Mouse (Mus musculus) frontal cortex, postnatal 36 days (tissue): ENCODE measurements around the gene Isoc2b.
A peak's percentile ranks its signal among the peaks of the same experiment; 100 is the strongest.
"Not testable (repeated sequence)": the region's sequence is repeated elsewhere in the genome, so short reads cannot be mapped to it uniquely, and the experiment has no call there.

Experiments
- DNase-seq, 2 experiments: peaks; one replicate each; pipeline ENCODE4 v3.0.0; 2022; ENCODE audit warnings: low spot score in 2 of 2

The Isoc2b gene

DNA sequence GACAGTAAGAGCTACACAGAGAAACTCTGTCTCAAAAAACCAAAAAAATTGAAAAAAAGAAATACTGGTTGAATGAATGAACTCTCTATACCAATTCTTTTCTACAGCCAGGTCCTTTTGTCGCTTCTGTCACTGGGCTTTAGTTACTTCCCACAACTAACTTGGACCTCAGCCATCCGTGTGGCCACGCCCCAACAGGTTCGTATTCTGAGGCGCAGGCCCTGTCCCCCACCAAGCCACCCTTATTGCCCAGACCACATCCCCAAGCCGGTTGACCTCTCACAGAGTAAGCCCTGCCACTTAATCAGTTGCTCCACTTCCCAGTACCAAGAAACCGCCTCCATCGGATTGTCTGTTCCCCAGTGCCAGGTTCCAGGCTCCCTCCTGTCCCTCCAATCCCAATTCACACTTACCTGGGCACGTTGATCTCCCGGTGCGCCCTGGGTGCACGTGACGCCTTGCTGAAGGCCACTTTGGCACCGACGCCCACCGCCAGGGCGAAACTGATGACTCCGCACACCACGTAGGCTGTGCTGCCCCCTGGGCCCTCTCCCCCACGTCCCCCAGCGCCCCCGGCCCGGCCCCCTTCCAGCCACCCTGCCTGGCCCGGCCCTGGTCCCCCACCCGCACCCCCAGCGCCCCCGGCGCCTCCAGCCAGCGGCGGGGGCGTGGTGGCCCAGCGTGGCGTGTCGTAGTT is 34.3 kb downstream of the Isoc2b start:
- DNase-seq: no peak

DNA sequence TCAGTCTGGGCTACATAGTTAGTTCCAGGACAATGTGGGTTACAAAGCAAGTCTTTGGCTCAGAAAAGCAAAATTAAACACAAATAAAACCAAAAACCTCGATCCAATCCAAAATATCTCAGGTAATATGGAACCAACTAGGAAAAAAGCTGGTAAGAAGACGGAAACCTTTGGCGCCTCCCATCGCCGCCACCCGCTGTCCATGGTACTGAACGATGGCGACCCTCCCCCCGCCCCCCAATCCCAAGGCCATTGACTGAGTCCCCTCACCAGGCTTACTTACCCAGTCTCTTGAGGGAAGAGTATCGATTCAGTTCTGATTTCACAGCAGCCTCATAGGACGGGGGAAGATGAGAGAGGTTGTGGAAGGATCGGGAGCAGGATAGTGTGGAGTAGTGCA is 39.6 kb downstream of the Isoc2b start:
- no peak for DNase-seq

DNA sequence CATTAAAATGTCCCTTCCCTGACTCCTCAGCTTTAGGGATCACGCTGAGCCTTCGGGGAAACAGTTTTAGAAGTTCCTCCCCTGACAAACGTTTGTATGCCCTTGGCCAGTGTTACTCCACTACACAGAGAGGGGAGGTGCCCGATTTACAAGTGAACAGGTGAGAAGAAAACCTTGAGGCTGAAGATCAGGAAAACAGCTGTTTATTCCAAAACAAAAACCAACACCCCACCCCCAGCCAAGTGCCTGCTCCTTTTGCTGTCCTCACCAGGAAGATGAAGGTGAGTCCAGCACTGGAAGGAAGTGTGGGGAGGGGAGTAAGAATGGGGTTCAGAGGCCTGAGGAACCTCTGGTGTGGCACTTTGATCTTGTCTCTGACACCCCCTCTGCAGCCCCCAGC is 44.7 kb downstream of the Isoc2b start:
- no peak for DNase-seq

DNA sequence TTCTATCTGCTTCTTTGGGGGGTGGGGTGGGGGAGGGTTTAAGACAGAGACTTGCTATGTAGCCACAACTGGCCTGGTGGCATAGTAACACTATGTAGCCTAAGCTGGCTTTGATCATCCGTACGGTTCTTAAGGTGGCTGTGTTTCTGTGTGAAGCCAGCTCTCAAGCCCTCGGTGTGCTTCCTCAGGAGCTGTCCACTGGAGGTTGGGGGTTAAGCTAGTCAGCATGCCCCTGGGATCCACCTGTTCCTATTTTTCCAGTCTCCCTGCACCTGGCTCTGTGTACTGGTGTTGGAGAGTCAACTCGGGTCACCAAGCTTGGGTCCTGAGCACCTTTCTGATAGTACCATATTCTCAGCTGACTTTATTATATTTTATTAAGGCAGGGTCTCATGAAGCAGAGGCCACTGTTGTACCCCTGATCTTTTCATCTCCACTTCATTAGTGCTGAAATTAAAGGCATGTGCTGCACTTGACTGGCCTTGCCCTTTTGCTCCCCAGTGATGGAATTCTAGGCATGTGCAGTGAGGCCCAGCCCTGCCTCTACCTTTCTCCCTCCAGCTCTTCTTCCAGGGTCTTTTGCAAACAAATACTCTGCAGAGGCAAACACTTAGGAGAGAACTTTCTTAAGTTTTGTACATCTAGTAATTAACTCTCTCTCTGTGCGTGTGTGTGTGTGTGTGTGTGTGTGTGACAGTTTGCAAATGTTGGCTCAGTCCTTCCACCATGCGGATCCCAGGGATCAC is 47.7 kb downstream of the Isoc2b start:
- DNase-seq: no peak

DNA sequence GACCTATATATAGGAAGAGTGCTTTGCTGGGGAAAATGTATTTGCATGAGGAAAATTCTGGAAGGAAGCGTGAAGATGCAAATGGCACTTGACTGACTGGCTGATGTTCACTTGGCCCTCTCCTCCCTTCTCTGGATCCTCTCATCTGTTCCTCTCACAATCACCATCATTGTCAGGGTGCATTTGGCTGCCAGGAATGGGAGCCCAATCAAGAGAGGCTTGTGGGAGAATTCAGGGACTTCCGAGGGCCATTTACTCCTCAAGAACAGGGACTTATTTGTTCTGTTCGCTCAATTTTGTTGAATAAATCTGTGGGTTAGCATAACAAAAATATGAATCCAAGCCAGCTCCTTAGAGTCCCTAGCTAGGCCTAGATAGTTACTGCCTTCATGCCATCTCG is 48.4 kb downstream of the Isoc2b start:
- peak in 1 of 2 experiments; percentile 49 for DNase-seq

DNA sequence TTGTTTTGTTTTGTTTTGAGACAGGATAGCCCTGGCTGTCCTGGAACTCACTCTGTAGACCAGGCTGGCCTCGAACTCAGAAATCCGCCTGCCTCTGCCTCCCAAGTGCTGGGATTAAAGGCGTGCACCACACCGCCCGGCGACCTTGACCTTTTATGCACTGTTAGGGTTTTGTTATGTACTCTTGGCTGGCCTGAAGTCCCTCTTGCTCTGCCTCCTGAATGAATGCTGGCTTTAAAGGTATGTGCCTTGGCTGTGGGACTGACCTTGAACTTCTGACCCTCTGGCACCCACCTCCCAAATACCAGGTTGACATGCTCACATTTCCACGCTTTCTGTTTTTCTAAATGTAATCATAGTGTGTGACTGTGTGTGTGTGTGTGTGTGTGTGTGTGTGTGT is 49.1 kb downstream of the Isoc2b start:
- not testable (repeated sequence) for DNase-seq

DNA sequence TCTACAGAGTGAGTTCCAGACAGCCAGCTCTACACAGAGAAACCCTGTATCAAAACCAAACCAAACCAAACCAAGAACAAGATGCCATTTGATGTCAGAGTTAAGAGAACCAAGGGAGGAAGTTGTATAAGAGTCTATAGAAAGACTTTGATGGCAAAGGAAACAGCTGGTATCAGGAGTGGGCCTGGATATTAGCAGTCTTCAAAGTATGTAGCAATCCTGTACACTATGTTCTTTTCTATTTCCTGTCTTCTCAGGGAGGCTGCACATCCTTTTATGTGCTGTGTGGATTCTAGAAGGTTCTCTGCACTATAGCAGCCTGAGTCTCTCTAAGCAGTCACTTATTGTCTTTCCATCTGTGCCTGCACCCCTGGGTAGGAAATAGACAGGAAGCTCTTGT is 53.5 kb downstream of the Isoc2b start:
- DNase-seq: no peak

DNA sequence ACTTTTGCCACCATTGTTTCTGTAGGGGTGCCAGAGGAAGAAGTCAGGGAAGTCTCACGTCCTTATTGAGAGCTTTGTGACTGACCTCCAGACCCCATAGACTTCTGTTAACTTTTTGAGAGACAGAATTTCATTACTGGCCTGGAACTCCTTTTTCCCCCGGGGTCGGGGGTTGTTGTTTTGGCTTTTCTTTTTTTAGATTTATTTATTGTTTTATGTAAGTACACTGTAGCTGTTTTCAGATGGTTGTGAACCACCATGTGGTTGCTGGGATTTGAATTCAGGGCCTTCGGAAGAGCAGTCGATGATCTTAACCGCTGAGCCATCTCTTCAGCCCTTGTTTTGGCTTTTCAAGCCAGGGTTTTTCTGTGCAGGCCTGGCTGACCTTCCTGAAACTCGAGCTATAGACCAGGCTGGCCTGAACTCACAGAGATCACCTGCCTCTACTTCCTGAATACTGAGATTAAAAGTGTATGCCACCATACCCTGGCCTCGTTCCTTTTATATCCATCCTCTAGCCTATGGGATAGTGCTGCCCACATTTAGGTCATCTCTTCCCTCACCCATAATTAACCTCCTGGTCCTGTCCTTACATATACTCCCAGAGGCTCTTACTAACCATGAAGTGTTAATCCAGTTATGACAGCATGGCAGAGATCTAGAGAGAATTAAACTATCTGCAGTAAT is 56.8 kb downstream of the Isoc2b start:
- no peak for DNase-seq

DNA sequence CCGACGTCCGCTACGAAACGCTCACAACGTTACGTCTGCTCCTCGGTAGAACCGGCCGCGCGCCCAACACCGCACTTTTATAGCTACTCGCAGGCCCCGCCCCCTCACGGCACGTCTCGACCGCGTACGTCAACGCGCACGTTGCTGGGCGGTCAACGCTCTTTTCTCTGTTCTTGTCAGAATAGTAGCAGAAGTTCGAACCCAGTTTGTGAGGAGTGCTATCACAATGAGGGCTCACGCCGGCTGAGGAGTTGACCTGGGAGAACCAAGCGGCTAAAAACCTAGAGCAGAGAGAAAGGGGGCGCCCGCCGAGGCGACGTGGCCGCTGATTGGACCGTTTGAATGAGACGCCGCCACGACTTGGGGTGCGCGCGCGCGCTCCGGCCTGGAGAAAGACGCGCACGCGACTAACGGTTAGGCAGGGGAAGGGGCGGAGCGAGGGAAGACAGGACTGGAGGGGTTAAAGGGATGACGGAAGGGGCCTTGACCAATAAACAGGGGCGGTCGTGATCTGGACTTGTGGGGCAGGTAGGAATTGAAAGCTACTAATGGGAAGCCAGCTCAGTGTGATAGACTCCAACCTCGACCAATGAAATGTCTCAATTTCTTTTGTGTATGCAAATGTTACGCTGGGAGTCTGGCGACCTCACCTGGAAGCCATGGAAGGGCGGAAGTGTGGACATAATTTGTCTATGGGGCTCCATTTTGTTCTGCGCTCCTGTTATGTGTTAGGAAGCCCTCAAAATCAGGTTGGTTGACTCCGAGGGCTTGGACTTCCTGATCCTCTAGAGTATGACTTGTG is 57.6 kb downstream of the Isoc2b start, which contains the start of gene Ube2s:
TSS of gene Ube2s (minus strand) at position 288 of the 802 bp plus-strand sequence.
- peak; percentile 97 to 98 for DNase-seq

DNA sequence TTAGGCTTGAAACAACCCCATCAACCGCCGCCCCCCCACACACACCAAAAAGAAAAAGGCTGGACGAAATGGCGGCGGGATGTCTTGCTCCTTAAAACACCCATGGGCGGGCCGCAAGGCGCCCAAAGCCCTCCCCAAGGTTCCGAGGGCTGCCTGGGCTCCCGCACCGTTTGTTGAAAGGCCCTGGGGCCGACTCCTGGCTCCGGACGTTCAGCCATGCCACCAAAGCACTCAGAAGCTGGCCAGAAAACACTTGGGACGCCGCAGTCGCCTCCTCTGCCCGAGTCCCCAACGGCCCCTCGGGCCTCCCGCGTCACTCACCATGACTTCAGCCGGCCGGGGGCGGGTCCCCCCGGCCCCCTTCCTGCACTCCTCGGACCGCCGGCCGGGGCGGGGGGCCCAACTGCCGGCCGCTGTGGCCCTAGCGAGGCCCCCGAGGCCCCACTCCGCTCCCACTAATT is 58.2 kb downstream of the Isoc2b start:
- no peak for DNase-seq

DNA sequence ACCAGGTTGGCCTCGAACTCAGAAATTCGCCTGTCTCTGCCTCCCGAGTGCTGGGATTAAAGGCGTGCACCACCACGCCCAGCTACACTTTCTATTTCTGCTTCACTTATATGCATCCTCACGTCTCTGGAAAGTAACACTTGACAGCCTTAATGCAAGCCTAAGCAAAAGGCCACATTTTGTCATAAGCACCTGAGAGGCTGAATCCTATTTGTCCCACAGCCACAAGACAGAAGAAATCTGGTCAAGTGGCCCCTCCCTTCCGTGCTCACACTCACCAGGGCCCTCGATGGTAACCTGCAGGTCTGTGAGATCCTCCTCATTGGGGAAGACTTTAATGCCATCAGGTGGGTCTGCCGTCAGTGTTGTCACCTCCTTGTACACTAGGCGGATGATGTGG is 58.9 kb downstream of the Isoc2b start:
- DNase-seq: not testable (repeated sequence)

DNA sequence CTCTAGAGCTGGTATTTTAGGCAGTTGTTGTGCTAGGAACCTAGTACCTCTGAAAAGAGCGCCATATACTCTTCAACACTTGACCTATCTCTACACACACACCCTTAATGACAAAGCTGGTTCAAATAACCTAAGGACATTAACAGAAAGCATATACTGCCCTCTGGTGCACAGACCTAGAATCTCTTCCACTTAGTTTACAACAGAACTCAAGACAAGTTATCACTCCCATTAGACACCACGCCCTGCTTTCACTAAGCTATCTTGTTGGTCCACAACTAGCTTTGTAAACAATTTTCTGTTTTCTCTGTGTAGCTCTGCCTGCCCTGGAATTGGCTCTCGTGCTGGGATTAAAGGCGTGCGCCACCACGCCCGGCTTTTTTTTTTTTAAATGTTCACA is 63.3 kb downstream of the Isoc2b start:
- peak in 1 of 2 experiments; percentile 49 for DNase-seq

DNA sequence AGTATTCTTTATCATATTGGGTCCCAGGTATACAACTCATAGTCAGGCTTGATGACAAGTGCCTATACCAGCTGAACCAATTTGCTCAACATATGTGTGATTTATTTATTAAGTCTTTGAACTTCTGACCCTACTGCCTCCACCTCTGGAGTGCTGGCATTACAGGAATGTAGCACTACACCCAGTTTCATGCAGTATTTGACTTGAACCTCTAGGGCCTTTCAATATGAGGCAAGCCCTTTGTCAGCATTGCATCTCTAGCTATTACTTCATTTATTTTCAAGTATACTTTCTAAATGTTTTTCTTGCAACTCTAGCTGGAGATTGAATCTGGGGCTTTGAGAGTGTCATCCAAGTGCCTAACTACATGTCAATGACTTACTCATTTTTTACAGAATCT is 67.8 kb downstream of the Isoc2b start:
- DNase-seq: no peak

DNA sequence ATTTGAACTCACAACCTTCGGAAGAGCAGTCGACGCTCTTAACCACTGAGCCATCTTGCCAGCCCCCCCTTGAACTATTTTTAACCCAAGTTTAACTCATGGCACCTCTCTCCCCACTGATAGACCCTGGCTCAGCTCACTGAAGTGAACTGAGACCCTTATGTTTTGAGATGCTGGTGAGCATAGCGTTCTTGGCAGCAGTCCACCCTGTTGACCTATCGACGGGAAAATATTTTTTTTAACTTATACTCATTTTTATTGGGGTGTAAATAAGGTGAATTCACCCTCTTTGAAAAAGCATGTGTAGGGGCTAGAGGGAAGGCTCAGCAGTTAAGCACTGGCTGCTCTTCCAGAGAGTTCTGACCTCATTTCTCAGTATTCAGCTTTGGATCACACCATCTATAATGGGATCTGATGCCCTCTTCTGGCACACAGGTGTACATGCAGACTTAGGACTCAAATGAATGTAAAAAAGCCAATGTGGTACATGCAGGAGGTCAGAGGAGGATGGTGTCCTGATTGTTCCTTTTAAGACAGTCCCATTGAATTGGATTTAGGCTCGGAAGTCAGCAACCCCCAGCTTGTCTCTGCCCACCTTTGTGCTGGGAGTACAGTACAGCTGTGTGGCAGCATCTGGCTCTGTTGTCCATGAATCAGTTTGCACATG is 74.2 kb downstream of the Isoc2b start:
- peak in 1 of 2 experiments; percentile 44 for DNase-seq
